Mouse (Mus musculus) A20 (cell line): Measurements from ENCODE around the gene Fhdc1.

Source experiments
- DNase-seq: peaks from one replicate; pipeline ENCODE4 v3.0.0-alpha.2; 2011; ENCODE audit warnings: low read depth, low spot score

Gene Fhdc1

DNA sequence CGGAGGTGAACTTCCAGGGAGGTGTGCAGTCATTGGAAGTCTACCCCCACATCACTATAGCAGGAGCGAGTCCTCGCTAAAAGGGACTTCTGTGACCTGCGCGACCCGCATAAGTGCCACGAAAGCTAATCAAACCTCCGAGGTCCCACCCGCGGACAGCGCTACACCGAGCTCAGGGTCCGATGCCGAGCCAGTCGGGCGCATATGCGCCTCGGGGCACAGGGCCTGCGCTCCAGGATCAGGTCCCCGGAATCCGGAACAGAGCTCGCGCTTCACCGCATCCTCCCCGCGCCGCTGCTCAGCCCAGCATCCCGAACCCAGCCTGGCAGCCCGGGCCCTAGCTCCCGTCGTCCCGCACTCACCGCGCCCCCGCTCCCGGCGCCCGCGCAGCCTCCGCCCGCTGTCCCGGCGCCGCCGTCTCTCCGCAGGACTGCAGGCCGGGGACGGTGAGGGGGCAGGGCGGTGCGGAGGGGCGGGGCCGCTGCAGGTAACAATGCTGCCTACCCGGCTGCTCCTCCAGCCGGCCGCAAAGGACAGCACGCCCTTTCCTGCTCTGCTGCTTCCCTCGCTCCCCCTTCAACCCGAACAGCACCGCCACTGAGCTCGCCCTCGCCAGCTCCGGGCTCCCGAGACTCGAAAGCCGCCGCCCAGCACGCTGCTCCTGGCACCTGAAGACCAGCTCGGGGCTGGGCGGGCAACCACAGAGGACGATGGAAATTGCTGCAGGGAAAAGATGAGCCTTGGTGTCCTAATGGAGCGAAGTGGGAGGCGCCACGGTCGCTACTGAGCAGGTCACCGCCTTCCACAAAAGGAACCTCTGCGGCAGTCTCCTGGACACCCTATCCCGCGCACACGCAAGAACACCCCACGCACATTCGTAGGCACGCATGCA, at the start of gene Fhdc1:
TSS of gene Fhdc1 (minus strand) at position 424 of the 892 bp plus-strand sequence.
- no peak for DNase-seq

DNA sequence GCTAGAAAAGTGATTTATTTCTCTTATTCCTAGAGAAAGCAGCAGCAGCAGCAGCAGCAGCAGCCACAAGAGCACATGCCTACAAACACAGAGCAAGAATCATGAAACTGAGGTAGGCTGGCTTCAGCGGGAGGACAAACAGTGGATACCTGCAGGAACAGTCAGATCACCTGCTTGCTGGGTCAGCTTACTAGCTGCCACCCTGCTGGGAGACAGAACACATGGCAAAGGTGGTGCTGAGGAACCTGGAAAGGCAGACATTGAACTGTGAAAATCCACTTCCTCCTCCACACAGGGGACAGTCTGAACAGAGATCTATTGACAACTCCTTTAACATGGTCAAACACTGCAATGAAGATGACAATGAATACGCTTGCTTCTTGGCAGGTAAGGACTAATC, 48.8 kb upstream of the Fhdc1 start:
- DNase-seq, result no peak

DNA sequence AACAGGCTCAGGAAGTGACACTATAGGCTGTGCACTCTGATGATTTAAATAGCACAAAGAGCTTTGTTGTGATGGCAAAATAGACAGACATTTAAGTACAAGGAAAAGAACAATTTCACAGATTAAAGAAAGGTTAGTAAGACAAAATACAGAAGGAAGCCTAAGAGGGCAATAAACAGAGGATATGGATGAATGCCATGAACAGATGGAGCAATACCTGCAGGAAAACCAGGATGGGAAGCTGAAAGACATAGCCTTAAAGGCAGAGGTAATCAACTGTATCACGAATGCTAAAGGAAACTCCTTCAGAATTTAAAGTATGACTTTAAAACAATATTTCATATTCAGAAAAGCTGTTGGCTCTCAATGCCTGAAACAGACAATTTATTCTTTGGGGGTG, 44.7 kb upstream of the Fhdc1 start:
- no peak for DNase-seq

DNA sequence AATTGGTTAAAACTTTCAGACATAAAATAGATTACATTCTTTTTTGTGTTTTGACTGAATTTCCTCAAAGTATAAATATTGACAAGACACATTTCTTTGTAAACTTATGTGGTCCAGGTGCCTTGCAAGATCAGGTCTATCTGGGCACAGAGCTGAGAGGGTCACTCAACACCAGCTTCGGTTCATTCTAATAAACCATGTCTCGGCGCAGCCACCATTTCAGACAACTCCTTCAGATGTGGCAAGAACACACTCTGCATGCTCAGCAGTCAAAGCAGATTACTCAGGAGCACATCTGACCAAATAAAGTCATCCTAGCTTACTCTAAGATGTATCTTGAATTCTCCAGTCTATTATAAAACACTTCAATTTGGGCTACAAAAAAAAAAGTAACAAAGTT, 35.9 kb upstream of the Fhdc1 start:
- DNase-seq, result no peak

DNA sequence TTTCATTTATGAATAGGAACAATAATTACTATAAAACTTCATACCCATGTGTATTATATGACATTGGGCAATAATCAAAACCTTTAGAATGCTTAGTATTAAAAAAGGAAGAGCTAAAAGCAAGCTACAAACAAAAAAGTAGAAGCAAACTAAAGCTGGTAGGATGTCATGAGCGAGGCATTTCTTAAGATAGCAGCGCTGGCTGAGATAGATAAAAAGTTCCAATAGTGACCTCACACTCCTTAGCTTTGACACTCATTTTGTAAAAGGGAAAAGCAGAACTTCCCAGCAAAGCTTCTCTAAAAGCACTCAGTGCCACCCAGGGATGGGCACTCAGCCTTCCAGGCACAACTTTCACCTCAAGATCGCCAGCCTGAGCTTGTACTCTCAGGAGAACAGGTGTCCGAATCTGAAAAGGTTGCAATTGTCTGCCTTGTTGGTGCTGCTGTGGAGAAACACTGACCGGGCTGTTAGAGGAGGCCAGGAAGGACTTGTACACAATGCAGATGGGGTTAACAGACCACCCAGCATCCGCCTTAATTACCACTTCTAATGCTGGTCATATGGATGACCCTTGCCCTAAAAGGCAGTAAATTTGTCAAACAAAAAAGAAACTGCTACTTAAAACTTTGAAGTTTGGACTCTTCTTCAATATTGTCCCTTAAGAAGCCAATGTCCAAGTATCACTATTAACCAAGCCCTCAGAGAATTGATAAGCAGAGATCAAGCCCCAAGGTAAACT, 32.7 kb upstream of the Fhdc1 start:
- no peak for DNase-seq

DNA sequence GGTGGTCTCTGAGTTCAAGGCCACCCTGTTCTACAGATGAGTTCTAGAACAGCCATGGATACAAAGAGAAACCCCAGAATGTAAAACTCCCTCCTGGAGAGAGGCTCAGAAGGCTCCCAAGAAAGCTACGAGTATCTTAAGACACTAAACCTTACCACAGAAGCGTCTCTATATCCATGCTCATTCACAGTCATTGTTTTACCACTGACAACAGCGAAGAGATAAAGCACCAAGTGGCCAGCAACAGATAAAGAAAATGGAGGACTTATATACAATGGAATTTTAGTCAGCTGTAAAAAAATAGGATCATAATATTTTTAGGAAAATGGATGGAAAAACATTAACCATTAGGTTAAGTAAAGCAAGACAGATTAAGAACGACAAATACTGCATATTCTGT, 25.0 kb upstream of the Fhdc1 start:
- DNase-seq, result no peak

DNA sequence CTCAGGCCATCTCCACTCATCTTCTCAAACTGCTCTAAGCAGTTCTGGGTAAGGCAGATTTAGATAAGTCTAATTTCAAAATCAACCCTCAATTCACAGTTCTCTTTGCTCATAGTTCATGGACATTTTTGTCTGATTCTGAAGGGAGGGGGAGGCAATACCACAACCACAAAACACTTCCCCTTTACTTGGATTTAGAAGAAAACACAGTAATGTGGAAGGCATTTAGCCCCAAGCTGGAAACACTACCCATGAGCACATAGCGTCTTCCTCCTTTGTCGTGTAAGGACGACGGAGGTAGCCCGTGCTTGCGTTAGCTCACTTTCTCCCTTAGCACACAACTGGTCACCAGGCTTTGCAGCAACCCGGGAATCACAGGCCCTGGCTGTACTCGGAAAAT, 24.1 kb upstream of the Fhdc1 start:
- no peak for DNase-seq

DNA sequence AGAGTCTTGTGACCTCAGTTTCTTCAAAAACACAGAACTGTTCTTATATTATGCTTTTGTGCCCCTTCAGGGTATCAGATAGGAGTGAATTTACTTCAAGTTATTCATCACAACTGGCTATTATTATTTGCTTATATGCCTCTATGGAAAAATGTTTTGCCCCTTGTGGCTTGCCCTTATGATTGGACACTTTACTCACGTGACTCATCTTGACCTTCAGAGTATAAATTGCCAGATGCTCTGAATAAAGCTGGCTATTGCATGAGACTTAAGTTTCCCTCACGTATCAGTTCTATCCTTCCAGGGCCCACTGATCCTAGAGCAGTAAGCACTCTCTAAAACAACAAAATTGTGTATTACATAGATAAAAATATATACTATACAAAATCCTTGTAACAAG, 21.9 kb upstream of the Fhdc1 start:
- no peak for DNase-seq

DNA sequence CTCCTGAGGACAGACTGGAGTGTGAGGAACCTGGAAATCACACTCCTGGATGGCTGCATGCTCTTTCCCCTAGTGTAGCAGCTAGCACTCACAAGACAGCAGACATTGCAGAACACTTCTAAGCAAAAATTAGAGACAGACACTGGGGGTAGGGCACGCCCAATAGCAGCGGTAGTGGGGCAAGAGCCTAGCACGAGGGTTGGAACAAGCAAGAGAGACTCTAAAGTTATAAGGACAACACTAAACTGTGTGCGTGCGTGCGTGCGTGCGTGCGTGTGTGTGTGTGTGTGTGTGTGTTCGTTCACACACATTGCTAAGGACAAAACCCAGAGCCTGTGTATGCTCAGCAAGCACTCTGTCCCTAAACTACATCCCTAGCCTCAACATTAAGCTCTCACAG, 20.3 kb upstream of the Fhdc1 start:
- no peak for DNase-seq

DNA sequence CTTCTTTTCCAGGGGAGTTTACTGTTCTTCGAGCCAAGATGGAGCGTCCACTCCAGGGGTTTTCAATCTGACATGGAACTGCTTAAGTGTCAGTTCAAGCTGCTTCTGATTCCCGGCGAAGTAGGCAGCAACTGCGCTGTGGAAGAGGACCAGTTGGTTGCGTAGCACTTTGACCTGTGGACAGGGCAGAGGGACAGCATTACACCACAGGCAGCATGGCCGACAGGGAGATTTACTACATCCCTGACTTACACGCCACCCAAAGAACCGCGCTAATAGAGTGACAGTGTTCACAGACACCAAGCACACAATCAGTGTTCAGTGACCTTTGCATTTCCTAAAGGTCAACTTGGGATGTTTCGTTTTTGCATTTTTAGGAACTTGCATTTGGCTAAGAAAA, 17.5 kb upstream of the Fhdc1 start:
- no peak for DNase-seq

DNA sequence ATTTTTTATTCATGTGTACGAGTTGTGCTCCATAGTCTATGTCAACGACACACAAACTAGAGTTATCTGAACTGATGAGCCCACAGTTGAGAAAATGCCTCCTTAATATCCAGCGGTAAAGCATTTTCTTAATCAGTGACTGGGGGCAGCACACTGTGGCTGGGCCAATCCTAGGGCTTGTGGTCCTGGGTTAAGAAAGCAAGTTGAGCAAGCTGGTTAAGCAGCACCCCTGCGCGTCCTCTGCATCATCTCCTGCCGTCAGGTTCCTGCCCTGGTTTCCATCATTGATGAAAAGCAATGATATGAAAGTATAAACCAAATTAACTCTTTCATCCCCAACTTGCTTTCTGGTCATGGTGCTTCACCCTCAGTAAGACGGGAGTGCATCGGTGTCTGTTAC, 12.4 kb upstream of the Fhdc1 start:
- no peak for DNase-seq

DNA sequence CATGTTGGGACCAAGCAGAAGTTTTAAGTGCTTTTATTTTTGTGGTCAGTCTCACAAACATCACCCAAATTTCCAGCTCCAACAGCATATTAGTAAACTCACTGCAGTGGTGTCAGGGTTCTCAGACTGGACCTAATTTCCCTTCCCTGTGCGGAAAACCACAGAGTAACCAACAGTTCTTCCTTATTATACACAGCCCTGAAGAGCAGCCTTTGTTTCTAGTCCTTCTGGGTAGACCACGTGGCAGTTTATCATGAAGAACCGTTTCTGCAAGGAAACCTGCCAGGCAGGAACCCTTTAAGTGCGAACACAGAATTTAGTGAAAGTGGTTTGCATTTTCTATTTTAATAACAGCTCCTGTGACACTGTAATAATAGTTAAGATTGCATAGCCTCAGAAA, 11.9 kb upstream of the Fhdc1 start:
- DNase-seq, result no peak

DNA sequence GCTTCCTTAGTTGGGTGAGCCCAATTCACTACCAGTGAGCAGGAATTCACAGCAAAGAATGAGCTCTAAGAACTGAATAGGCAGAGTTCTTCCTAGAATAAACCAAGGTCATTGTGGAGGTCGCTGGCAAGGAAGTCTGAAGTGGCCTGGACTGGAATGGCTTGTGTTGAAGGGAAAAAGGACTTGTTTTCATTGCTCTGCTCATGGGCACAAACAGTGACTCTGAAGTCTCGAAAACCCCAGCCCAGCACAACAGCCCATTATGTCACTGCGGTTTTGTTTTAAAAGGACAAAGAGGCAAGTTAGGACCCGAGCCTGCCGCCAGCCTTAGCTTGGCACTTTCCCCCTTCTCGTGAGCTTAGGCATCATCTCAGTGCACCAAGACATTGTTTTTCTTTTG, 8.5 kb upstream of the Fhdc1 start:
- no peak for DNase-seq

DNA sequence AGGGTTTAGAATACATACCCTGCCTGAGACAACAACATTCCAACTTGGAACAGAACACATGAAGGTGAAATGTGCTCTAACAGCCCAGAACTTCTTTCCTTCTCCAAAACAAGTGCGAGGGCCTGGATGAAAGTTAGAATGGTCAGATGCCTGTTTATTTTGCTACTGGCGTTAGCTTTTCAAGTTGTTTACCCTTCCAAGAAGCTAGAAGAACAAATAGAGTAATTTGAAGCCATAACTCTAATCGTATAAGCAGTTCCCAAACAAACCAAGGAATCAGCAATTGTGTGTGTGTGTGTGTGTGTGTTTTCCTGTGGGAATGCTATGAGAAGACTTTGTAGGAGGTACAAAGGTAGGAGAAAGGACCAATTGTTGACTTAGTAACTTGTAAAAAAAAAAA, 4.7 kb upstream of the Fhdc1 start:
- no peak for DNase-seq

DNA sequence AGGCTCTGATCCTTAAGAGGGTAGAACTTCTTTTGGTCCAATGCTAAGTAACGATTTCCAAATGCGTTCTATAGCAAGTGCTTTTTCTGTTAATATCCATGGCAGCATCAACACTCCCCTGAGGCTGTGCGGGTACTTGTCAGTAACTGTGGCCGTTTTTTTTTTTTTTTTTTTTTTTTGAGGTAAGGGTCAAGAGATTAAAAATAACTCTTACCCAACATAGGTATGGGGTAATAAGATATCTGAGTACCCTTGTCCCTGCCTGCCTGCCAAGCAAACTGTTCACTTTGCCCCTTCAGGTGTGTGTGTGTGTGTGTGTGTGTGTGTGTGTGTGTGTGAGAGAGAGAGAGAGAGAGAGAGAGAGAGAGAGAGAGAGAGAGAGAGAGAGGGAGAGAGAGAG, 4.1 kb upstream of the Fhdc1 start:
- DNase-seq, result no peak

DNA sequence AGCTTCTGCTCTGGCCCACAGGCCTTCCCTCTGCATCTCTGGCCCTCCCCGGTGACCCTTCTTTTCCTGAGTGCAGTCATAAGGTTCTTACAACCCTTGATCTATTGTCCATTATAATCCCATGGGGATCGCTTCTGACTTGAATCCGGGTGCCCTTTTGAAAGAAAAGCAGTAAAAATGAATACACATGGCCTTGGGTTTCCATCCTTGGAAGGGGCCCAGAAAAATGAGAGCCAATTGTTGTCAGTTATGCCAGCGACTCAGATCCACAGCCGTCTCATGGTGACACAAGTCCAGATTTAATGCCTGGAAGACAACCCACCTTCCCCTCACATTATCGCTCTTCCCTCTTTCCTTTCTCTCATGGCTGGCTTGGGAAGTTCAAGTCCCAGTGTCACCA, 1.9 kb upstream of the Fhdc1 start:
- no peak for DNase-seq

DNA sequence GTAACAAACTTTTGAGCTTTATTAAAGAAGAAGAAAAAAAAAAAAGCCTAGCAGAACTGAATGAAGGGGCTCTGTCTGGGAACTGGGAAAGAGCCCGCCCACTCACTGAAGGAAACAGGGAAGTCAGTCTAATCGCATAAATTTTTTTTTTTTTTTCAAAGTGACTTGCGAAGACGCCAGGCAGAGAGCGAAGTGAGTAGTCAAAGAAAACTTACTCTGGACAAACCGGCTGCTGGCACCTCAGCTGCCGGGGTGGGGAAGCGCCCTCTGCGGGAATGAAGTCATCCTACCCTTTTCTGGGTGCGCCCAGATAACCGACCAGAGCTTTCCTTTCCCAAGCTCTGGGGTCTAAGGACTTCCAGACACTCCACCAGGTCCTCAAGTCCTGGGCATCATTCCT, 875 bp upstream of the Fhdc1 start:
- no peak for DNase-seq

DNA sequence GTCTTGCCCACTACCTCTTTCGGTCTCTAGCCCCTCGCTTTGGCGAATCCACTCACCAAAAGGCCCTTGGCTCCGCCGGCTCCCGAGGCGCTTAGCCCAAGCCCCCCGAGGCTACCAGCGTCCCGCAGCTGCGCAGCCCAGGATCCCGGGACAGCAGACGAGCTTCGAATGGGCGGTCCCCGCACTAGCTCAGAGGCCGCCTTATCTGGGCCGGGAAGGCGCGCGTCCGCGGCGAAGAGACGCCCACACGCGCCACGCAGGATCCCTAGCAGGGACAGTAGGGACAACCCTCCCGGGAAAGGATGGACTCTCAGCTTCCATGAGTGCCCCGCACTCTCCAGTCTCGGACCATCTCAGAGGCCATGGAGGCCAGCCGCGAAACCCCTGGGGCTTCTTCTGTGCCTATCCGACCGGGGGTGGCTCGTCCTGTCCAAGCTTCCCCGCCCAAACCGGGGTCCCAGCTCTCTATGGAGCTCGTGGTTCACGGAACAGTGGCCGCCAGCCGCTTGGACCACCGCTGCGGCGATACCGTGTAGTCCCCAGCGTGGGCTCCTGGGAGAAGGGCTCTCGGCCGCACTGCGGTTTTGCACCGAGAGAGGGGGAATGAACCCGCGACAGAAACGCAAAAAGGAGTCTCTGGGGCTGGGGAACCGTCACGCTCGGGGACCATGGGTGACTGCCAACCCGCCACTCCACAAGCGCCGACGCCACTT, 780 bp downstream of the Fhdc1 start:
- DNase-seq, result no peak

DNA sequence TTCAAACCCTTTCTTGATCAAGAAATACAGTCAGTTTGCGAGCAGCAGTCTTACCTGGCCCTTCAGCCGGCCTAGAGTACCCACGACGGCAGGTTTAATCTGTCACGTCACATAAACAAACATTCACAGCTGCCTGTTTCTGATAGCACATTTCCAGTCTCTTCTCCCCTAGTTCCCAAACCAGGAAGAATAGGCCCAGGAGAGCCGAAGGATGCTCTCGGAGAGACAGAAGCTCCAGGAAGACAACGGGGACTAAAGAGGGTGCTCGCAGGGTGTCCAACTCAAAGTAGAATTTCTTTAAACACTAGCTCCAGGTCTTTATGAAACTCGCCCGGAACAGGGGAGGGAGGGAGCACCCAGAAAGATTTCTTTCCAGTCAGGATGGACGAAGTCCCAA, 1.3 kb downstream of the Fhdc1 start:
- no peak for DNase-seq

DNA sequence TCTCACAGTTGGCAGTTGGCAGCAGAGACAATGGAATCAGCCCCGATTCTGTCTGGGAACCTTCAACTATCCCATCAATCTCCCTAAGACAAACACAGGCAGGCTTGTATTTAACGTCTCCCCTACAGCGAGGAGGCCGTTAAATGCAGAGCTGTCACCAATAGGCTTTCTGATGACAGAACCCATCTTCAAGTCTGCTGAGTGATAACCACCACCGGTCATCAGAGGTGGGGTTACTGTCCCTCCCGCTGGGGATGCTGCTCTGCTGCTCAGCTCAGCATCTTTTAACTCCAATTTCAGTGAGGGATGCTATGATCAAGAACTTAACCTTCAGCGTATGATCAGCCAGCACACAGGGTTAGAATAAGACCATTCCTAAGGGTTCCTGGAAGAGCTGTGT, 2.0 kb downstream of the Fhdc1 start:
- DNase-seq, result no peak

DNA sequence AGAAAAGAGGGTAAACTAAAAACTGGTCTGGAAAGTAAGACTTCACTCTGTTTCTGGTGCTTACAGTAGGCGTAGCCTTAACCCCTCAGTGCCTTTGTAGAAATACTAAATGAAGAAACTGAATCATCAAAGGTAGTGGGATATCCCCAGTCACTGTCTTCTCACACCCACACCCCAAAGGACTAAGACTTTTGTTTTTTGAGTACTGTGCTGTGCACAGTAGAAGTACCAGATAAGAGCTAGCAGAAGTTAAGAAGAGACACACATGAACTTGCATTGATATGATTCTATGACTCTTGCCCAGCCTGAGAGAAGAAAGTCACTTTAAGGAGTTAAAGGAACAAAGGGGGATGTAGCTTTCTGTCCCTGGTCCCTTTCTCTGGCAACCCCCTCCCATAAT, 2.7 kb downstream of the Fhdc1 start:
- no peak for DNase-seq

DNA sequence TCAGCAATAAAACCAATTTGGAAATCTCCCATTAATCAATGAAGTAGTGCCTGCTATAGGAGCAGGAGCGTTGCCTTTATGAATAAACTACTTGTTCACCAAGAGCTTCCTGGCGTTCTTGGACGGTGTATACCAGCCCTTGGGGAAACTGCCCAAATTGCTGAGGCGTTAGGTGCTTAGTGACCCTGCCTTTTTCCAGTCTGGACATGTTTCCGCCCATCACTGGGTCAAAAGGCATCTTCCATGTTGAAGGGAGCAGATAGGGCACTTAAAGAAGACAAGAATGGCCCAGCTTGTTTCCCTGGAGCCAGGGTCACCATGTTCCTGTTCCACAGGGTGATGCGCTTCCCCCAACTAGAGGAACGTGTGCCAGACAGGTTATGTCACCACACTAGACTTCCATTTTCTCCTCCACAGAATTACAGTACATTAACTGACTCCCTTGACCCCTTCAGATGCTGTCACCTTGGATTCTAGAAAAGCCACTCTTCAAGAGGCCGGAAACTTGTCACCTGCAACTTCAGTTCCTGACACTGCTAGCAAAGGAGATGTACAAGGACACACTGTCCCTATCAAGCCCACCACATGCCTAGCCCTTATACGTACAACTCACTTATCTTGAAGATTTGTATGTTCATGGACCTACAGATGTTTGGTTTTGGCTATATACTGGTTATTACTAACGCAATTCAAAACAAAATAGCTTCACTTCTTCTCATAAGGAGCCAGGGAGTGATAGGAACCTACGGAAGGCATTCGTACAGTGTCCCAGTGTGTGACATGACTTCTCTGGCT, 5.1 kb downstream of the Fhdc1 start:
- no peak for DNase-seq
